Mouse (Mus musculus): Measurements from ENCODE around the gene Tnrc6b.

- no peak for TF ChIP-seq CTCF (IDR thresholded peaks at IDR 0.05; ENCODE audit: low read depth, low read length)
- no peak for TF ChIP-seq TAL1 (conservative IDR thresholded peaks at IDR 0.05; ENCODE audit: low read depth, low read length)
- TF ChIP-seq GATA1 (IDR thresholded peaks at IDR 0.05; ENCODE audit: borderline replicate concordance, low read length), result no peak
- no peak for TF ChIP-seq POLR2AphosphoS5 (IDR thresholded peaks at IDR 0.05; ENCODE audit: insufficient replicate concordance, low read depth, low read length)
These were observed 277.2 kb downstream of the Tnrc6b start for GRCm38 (mm10) chr15:80988331-80988730.
